Mouse (Mus musculus) liver, adult 2 months (tissue): ENCODE data around the gene Cd33.

Source experiments
- CTCF ChIP-seq: fragments of 200-500 bp; IDR thresholded peaks from 2 replicates; pipeline ENCODE4 v1.5.1; 2011; ENCODE audit warnings: low read depth, low read length, control low read depth
- POLR2A ChIP-seq: fragments of 200-500 bp; IDR thresholded peaks from 2 replicates; pipeline ENCODE4 v1.6.1; 2011; ENCODE audit warnings: low read length, control low read depth; ENCODE audit not compliant: insufficient read depth; ENCODE audit errors: extremely low read depth

DNA sequence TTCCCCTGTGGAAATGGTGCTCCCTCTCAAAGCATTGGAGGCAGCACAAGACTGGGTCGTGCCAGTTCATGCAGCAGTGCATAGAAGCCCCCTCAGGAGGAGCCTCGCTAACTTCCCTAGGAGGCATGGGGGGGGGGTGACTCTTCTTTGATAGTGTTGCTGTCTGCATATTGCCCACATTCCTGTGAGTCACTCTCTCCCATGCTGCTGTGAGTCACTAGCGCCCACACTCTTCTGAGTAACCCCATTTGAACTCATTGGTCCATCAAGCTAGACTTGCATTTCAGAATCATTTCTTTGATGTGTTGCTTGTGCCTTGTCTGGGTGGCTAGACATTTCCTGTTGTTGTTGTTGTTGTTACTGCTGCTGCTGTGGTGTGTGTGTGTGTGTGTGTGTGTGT is 63.0 kb downstream of the Cd33 start:
- TF ChIP-seq POLR2A (no peak), CTCF (no peak)
